Mouse (Mus musculus) olfactory bulb, adult 2 months (tissue): ENCODE measurements around the gene Meiob.

ENCODE experiments used
- CTCF ChIP-seq: fragments of 200-500 bp; IDR thresholded peaks from 2 replicates; pipeline ENCODE4 v1.5.1; 2012; ENCODE audit warnings: low read depth, mild to moderate bottlenecking, low read length, moderate library complexity; ENCODE audit not compliant: insufficient read depth
- POLR2A ChIP-seq: fragments of 200-500 bp; IDR thresholded peaks from 2 replicates; pipeline ENCODE4 v1.6.1; 2012; ENCODE audit warnings: mild to moderate bottlenecking, low read depth, low read length, moderate library complexity; ENCODE audit not compliant: insufficient read depth

- TF ChIP-seq CTCF: no peak
- TF ChIP-seq POLR2A: no peak
Observed at GRCm38 (mm10) chr17:24873695-24874404, 69.8 kb downstream of the Meiob start.
